Mouse (Mus musculus): ENCODE data around the gene Ap1m1.

- TF ChIP-seq POLR2A (IDR thresholded peaks at IDR 0.05; ENCODE audit: low read depth, low read length): no peak
- no peak for TF ChIP-seq CTCF (conservative IDR thresholded peaks at IDR 0.05; ENCODE audit: insufficient read depth, insufficient read length, low read depth, low read length)
Measured at GRCm38 (mm10) chr8:72289051-72289450, 49.2 kb downstream of the Ap1m1 start.

All from kidney, adult 2 months (tissue).